Mouse (Mus musculus): ENCODE data around the gene Add3. TPM values are rescaled to one million over a fixed set of nuclear protein-coding genes. Genes with fewer than 3 reads are reported as not detected.

Add3 gene
- total and polyA plus RNA-seq, 3 experiments = 16.3 to 18.4 (median 16.4) TPM

GRCm38 (mm10) chr19:53217837-53218236 is 77.6 kb downstream of the Add3 start:
- dilution Hi-C loops (cut with MboI; ENCODE audit: extremely low pct_ligation_motif_present, extremely low pct_unique_long_range_greater_than_20kb, low sequenced_read_pairs) = no loop called here
- no peak overlapping the region; the same call in 1 of the 2 replicates for H3K9ac ChIP-seq (ENCODE audit: insufficient read depth, low read depth)
- H3K4me3 ChIP-seq (replicated peaks in 1 of 3; ENCODE audit: low read depth in 2 of 3, low read length in 2 of 3, poor library complexity in 1 of 3) = peak overlapping the region in 1 of 3 experiments; percentile 55
- H3K27me3 ChIP-seq (replicated peaks) = no peaks in the 10 kb centered on the region
- H3K79me2 ChIP-seq (replicated peaks; ENCODE audit: control insufficient read depth, extremely low read depth, insufficient read depth, poor library complexity, severe bottlenecking) = no peaks in the 10 kb centered on the region
- H3K4me1 ChIP-seq (ENCODE audit: control insufficient read depth in 1 of 2, insufficient read depth in 2 of 2) = peaks cover 7 to 53% of the 10 kb centered on the region in 2 experiments
- H3K27ac ChIP-seq (ENCODE audit: insufficient read depth, low read depth) = peak overlapping the region; percentile 75
- TF ChIP-seq JUND (conservative IDR thresholded peaks at IDR 0.05; ENCODE audit: low read depth, low read length) (no peak), MAFK (IDR thresholded peaks at IDR 0.05; ENCODE audit: insufficient replicate concordance, low read length) (no peak), MXI1 (IDR thresholded peaks at IDR 0.05; ENCODE audit: low read depth, low read length) (no peak), PAX5 (IDR thresholded peaks at IDR 0.05; ENCODE audit: low read length) (no peak), ZC3H11A (IDR thresholded peaks at IDR 0.05; ENCODE audit: low read depth, low read length) (no peak), SIN3A (IDR thresholded peaks at IDR 0.05; ENCODE audit: low read length) (no peak), MYC (IDR thresholded peaks at IDR 0.05; ENCODE audit: low read depth, low read length) (no peak), ELF1 (IDR thresholded peaks at IDR 0.05; ENCODE audit: low read depth, low read length) (no peak), MAZ (IDR thresholded peaks at IDR 0.05; ENCODE audit: low read depth, low read length) (no peak), NRF1 (IDR thresholded peaks at IDR 0.05; ENCODE audit: low read depth, low read length) (no peak), GABPA (IDR thresholded peaks at IDR 0.05; ENCODE audit: insufficient replicate concordance, low read depth, low read length) (no peak), TCF12 (IDR thresholded peaks at IDR 0.05; ENCODE audit: low read depth, low read length) (no peak), E2F4 (IDR thresholded peaks at IDR 0.05; ENCODE audit: insufficient replicate concordance, low read depth, low read length) (no peak), USF1 (IDR thresholded peaks at IDR 0.05; ENCODE audit: low read depth, low read length) (no peak)
- peaks cover 0 to 5% of the 10 kb centered on the region in 2 experiments for H3K36me3 ChIP-seq (replicated peaks in 1 of 2; ENCODE audit: control insufficient read depth in 1 of 2, insufficient read depth in 1 of 2, low read length in 1 of 2)
- no peak for DNase-seq (ENCODE audit: extremely low read depth)
- H3K9me3 ChIP-seq (replicated peaks; ENCODE audit: low read length) = no peaks in the 10 kb centered on the region
- peak overlapping the region; percentile 71 for H3K4me2 ChIP-seq (ENCODE audit: insufficient read depth, low read depth, poor library complexity, severe bottlenecking)
- in situ Hi-C loops (cut with MboI; ENCODE audit: low pct_ligation_motif_present, low pct_unique_long_range_greater_than_20kb, low sequenced_read_pairs) = no loop called here

DNA sequence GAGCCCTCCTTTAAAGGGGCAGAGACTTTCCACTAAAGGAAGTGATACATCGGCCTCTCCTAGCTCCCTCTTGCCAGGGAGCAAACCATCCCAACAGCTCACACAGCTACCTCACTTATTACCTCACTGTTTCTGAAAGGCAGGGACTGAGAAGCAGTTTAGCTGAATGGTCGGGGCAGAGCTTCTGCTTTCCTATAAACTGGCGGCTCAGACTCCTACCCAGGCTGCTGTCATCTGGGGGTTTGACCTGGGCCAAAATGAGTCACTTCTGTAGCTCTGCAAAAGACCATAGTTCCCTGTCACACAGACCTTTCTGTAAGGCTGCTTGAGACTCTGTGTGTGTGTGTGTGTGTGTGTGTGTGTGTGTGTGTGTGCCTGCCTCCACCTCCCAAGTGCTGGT is 79.1 kb downstream of the Add3 start:
- Histone ChIP-seq H3K27ac (ENCODE audit: insufficient read depth, low read depth) (peak overlapping the region; percentile 75), H3K4me1 (ENCODE audit: control insufficient read depth in 1 of 2, insufficient read depth in 2 of 2) (peaks cover 7 to 45% of the 10 kb centered on the region in 2 experiments), H3K27me3 (replicated peaks) (no peaks in the 10 kb centered on the region), H3K4me3 (replicated peaks in 1 of 3; ENCODE audit: low read depth in 2 of 3, low read length in 2 of 3, poor library complexity in 1 of 3) (peak overlapping the region in 1 of 3 experiments; percentile 13), H3K9ac (ENCODE audit: insufficient read depth, low read depth) (no peak overlapping the region; the same call in 1 of the 2 replicates), H3K79me2 (replicated peaks; ENCODE audit: control insufficient read depth, extremely low read depth, insufficient read depth, poor library complexity, severe bottlenecking) (no peaks in the 10 kb centered on the region), H3K4me2 (ENCODE audit: insufficient read depth, low read depth, poor library complexity, severe bottlenecking) (peak overlapping the region; percentile 55), H3K36me3 (replicated peaks in 1 of 2; ENCODE audit: control insufficient read depth in 1 of 2, insufficient read depth in 1 of 2, low read length in 1 of 2) (peaks cover 0 to 12% of the 10 kb centered on the region in 2 experiments), H3K9me3 (replicated peaks; ENCODE audit: low read length) (no peaks in the 10 kb centered on the region)
- in situ Hi-C loops (cut with MboI; ENCODE audit: low pct_ligation_motif_present, low pct_unique_long_range_greater_than_20kb, low sequenced_read_pairs) (no loop called here), dilution Hi-C loops (cut with MboI; ENCODE audit: extremely low pct_ligation_motif_present, extremely low pct_unique_long_range_greater_than_20kb, low sequenced_read_pairs) (no loop called here)
- peak; percentile 94 for DNase-seq (ENCODE audit: extremely low read depth)
- peak; percentile 44; the same call in 1 of the 2 replicates for TF ChIP-seq POLR2A (IDR thresholded peaks at IDR 0.05; ENCODE audit: low read depth, low read length)
- TF ChIP-seq IRF4 (IDR thresholded peaks at IDR 0.05; ENCODE audit: low read depth, low read length) = peak; percentile 97
- TF ChIP-seq KAT2A (IDR thresholded peaks at IDR 0.05; ENCODE audit: insufficient replicate concordance, low read length) = no peak
- TF ChIP-seq EP300 (IDR thresholded peaks at IDR 0.05; ENCODE audit: low read length) = peak; percentile 88
- no peak for TF ChIP-seq CTCF (conservative IDR thresholded peaks at IDR 0.05 in 1 of 2, IDR thresholded peaks at IDR 0.05 in 1 of 2; ENCODE audit: low read depth in 2 of 2, low read length in 2 of 2)
- peak; percentile 79 for TF ChIP-seq JUN (IDR thresholded peaks at IDR 0.05; ENCODE audit: insufficient read depth, low read depth, low read length)
- TF ChIP-seq RCOR1 (conservative IDR thresholded peaks at IDR 0.05; ENCODE audit: low read depth, low read length) = 0 out of 2 replicates have a peak, but pooled peaks have one; percentile 67
- peak; percentile 41; the same call in 1 of the 2 replicates for TF ChIP-seq TBP (conservative IDR thresholded peaks at IDR 0.05; ENCODE audit: low read depth, low read length)
- TF ChIP-seq GABPA (IDR thresholded peaks at IDR 0.05; ENCODE audit: insufficient replicate concordance, low read depth, low read length) = no peak
- TF ChIP-seq CHD1 (IDR thresholded peaks at IDR 0.05; ENCODE audit: low read depth, low read length) = peak; percentile 79; the same call in 1 of the 2 replicates
- 0 out of 2 replicates have a peak, but pooled peaks have one; percentile 17 for TF ChIP-seq E2F4 (IDR thresholded peaks at IDR 0.05; ENCODE audit: insufficient replicate concordance, low read depth, low read length)
- TF ChIP-seq HCFC1 (IDR thresholded peaks at IDR 0.05; ENCODE audit: low read depth, low read length) = no peak; the same call in 1 of the 2 replicates
- no peak for TF ChIP-seq ZNF384 (IDR thresholded peaks at IDR 0.05; ENCODE audit: low read depth, low read length)
- TF ChIP-seq MAZ (IDR thresholded peaks at IDR 0.05; ENCODE audit: low read depth, low read length) = peak; percentile 49; the same call in 1 of the 2 replicates
- TF ChIP-seq JUND (conservative IDR thresholded peaks at IDR 0.05; ENCODE audit: low read depth, low read length) = peak; percentile 85
- TF ChIP-seq SMC3 (IDR thresholded peaks at IDR 0.05; ENCODE audit: low read depth, low read length) = peak; percentile 26; the same call in 1 of the 2 replicates
- peak; percentile 6; the same call in 1 of the 2 replicates for TF ChIP-seq RAD21 (IDR thresholded peaks at IDR 0.05; ENCODE audit: low read depth, low read length)
- peak; percentile 78 for TF ChIP-seq SIN3A (IDR thresholded peaks at IDR 0.05; ENCODE audit: low read length)
- peak; percentile 86 for TF ChIP-seq MEF2A (IDR thresholded peaks at IDR 0.05; ENCODE audit: borderline replicate concordance, low read depth, low read length)
- TF ChIP-seq MXI1 (IDR thresholded peaks at IDR 0.05; ENCODE audit: low read depth, low read length) = peak; percentile 49; the same call in 1 of the 2 replicates
- TF ChIP-seq POLR2AphosphoS2 (IDR thresholded peaks at IDR 0.05; ENCODE audit: low read depth, low read length) = no peak
- 0 out of 2 replicates have a peak, but pooled peaks have one; percentile 30 for TF ChIP-seq MAX (IDR thresholded peaks at IDR 0.05; ENCODE audit: low read length)
- peak; percentile 83 for TF ChIP-seq ETS1 (conservative IDR thresholded peaks at IDR 0.05; ENCODE audit: low read depth, low read length)
